Mouse (Mus musculus) CH12.LX (cell line): ENCODE measurements around the gene Dnm1.
A peak's percentile ranks its signal among the peaks of the same experiment; 100 is the strongest.

Source experiments
- CTCF ChIP-seq, 2 experiments: IDR thresholded peaks in 1 of 2; conservative IDR thresholded peaks in 1 of 2; 2 replicates each; pipeline ENCODE4 v1.5.1; 2011 to 2012; ENCODE audit warnings: low read depth in 2 of 2, low read length in 2 of 2, improper control_type of control experiment in 1 of 2, inconsistent platforms in 1 of 2, mild to moderate bottlenecking in 1 of 2, moderate library complexity in 1 of 2
- IRF4 ChIP-seq: IDR thresholded peaks from 2 replicates; pipeline ENCODE4 v1.6.1; 2014; ENCODE audit warnings: low read depth, mild to moderate bottlenecking, inconsistent platforms, low read length, improper control_type of control experiment
- MAX ChIP-seq: IDR thresholded peaks from 2 replicates; pipeline ENCODE4 v1.6.1; 2011; ENCODE audit warnings: low read length, improper control_type of control experiment
- UBTF ChIP-seq: IDR thresholded peaks from 2 replicates; pipeline ENCODE4 v1.6.1; 2012; ENCODE audit warnings: low read depth, mild to moderate bottlenecking, inconsistent platforms, low read length, improper control_type of control experiment, moderate library complexity
- ZMIZ1 ChIP-seq: IDR thresholded peaks from 2 replicates; pipeline ENCODE4 v1.6.1; 2012; ENCODE audit warnings: low read depth, mild to moderate bottlenecking, inconsistent platforms, low read length, improper control_type of control experiment

GRCm38 (mm10) chr2:32302952-32303351 lies 50.2 kb downstream of the Dnm1 start:
- TF ChIP-seq CTCF (conservative IDR thresholded peaks at IDR 0.05 in 1 of 2, IDR thresholded peaks at IDR 0.05 in 1 of 2; ENCODE audit: low read depth in 2 of 2, low read length in 2 of 2) (peak in 1 of 2 experiments; percentile 36; a peak in 2 of 4 replicates), MAX (no peak), UBTF (no peak), ZMIZ1 (no peak), IRF4 (no peak)
